Mouse (Mus musculus): ENCODE measurements around the gene Olfr1431. TPM values are rescaled to one million over a fixed set of nuclear protein-coding genes. Genes with fewer than 3 reads are reported as not detected.
"Not testable (repeated sequence)": the region's sequence is repeated elsewhere in the genome, so short reads cannot be mapped to it uniquely, and the experiment has no call there.

The Olfr1431 gene
- polyA plus RNA-seq (2012; rRNA removed): not detected in 2 replicates
- polyA plus RNA-seq (2014; fragmentation: Nextera tagmentation; extraction: Ambion mirVana): not detected in 2 replicates

- Histone ChIP-seq H3K27me3 (ENCODE audit: control insufficient read depth, insufficient read depth, low read length) (no peaks in the 10 kb centered on the region), H3K4me3 (replicated peaks; ENCODE audit: low read length) (no peak within 1 kb of the TSS), H3K36me3 (ENCODE audit: control insufficient read depth, insufficient read depth, low read length) (no peaks in the 10 kb centered on the region), H3K27ac (replicated peaks; ENCODE audit: low read depth, low read length) (no peak within 1 kb of the TSS), H3K4me2 (replicated peaks; ENCODE audit: low read depth, low read length, severe bottlenecking) (no peak within 1 kb of the TSS), H3K9me3 (ENCODE audit: control insufficient read depth, low read length) (no peaks in the 10 kb centered on the region), H3K4me1 (ENCODE audit: control insufficient read depth, insufficient read depth, low read length) (no peaks in the 10 kb centered on the region), H3K9ac (ENCODE audit: low read depth, low read length, severe bottlenecking) (no peak within 1 kb of the TSS)
- TF ChIP-seq POLR2A (IDR thresholded peaks at IDR 0.05; ENCODE audit: borderline replicate concordance, extremely low read depth, insufficient read depth, insufficient read length): no peak
- 76% methylated on average over 1 of the region's 1 CpGs for WGBS
- DNase-seq (ENCODE audit: low spot score) (no peak), ATAC-seq (ENCODE audit: low FRiP score, low read depth) (no peak)
Measured at GRCm38 (mm10) chr19:12200334-12200733, at the start of gene Olfr1431. Olfr1431 (plus strand) TSS chr19:12200634.

DNA sequence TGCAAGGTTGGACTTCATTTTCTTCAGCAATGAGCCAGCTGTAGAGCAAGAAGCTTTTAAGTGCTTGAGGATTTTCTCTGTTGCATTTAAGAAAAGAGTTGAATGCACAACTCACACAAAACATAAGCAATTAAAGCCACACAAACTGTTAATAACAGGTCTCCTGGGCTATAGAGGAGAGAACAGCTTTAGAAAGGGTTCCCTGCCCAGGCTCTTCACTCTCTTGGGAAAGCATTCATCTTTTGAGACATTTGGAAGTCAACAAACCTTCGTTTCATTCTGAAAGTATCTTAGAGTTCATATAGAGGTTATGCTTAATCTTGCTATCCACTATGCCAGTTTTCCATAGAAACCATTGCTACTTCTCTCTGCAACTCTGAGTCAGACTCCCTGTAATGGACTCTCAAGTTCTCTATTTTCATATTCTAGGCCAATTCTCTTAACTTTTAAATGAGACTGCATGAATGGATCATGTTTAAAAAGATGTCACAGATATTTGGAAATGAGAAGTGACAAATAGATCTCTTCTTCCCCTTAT, 30.3 kb upstream of the Olfr1431 start, which contains the start of gene Olfr1555-ps1:
TSS of gene Olfr1555-ps1 (minus strand) at position 51 of the 538 bp plus-strand sequence.
- not testable (repeated sequence) for H3K4me1 ChIP-seq (ENCODE audit: control insufficient read depth, insufficient read depth, low read length); DNase-seq (ENCODE audit: low spot score); H3K4me3 ChIP-seq (replicated peaks; ENCODE audit: low read length); H3K4me2 ChIP-seq (replicated peaks; ENCODE audit: low read depth, low read length, severe bottlenecking); H3K36me3 ChIP-seq (ENCODE audit: control insufficient read depth, insufficient read depth, low read length); ATAC-seq (ENCODE audit: low FRiP score, low read depth); H3K9me3 ChIP-seq (ENCODE audit: control insufficient read depth, low read length); H3K27ac ChIP-seq (replicated peaks; ENCODE audit: low read depth, low read length); H3K9ac ChIP-seq (ENCODE audit: low read depth, low read length, severe bottlenecking); H3K27me3 ChIP-seq (ENCODE audit: control insufficient read depth, insufficient read depth, low read length)
- WGBS: 48% methylated on average over 1 of the region's 1 CpGs

DNA sequence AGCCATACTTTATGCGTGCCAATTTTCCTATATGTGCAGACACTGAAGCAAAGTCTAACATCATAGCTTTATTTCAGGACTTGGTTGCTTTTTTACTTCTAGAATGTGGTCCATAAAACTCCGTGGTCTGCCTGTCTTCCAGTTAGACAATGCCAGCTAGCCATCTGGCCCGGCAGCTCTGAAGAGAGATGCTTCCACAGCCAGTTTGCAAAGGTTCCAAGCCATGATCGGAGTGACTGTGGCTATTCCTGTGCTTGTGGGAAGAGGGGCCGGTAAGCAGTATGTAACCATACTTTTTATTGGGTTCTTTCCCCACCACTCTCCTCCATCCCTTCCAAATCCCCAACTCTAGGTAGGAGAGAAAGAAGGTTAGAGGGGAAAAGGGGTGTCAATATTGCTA, 25.0 kb upstream of the Olfr1431 start:
- not testable (repeated sequence) for H3K9me3 ChIP-seq (ENCODE audit: control insufficient read depth, low read length); H3K36me3 ChIP-seq (ENCODE audit: control insufficient read depth, insufficient read depth, low read length); H3K27ac ChIP-seq (replicated peaks; ENCODE audit: low read depth, low read length); H3K9ac ChIP-seq (ENCODE audit: low read depth, low read length, severe bottlenecking); H3K4me1 ChIP-seq (ENCODE audit: control insufficient read depth, insufficient read depth, low read length); H3K27me3 ChIP-seq (ENCODE audit: control insufficient read depth, insufficient read depth, low read length); H3K4me3 ChIP-seq (replicated peaks; ENCODE audit: low read length); ATAC-seq (ENCODE audit: low FRiP score, low read depth); DNase-seq (ENCODE audit: low spot score); H3K4me2 ChIP-seq (replicated peaks; ENCODE audit: low read depth, low read length, severe bottlenecking)
- 72% methylated on average over 5 of the region's 5 CpGs for WGBS

DNA sequence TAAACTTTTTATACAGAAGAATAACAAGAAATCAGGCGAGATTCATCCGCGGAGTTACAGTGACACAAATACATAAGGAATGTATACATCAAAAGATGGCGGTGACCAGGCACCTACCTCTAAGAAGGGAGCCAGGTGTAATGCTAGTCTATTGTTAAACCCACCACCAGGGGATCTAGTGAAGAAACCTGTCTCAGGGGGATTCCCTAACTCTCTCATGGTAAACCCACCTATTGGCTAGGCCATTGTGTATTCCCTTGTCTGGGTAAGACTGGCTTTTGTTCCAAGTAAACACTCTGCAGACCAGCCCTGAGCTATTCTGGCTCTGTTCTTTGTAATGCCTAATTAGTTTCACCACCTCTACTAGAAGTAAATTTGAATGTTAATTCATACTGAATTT, 1.4 kb upstream of the Olfr1431 start:
- DNase-seq (ENCODE audit: low spot score); H3K4me1 ChIP-seq (ENCODE audit: control insufficient read depth, insufficient read depth, low read length); H3K4me3 ChIP-seq (replicated peaks; ENCODE audit: low read length); H3K4me2 ChIP-seq (replicated peaks; ENCODE audit: low read depth, low read length, severe bottlenecking); H3K27ac ChIP-seq (replicated peaks; ENCODE audit: low read depth, low read length); H3K9me3 ChIP-seq (ENCODE audit: control insufficient read depth, low read length); H3K27me3 ChIP-seq (ENCODE audit: control insufficient read depth, insufficient read depth, low read length); ATAC-seq (ENCODE audit: low FRiP score, low read depth); H3K36me3 ChIP-seq (ENCODE audit: control insufficient read depth, insufficient read depth, low read length); H3K9ac ChIP-seq (ENCODE audit: low read depth, low read length, severe bottlenecking): not testable (repeated sequence)
- WGBS: 83% methylated on average over 4 of the region's 4 CpGs

GRCm38 (mm10) chr19:12232496-12232895, 32.1 kb downstream of the Olfr1431 start, which contains the start of gene Olfr1432:
Olfr1432 (minus strand) TSS chr19:12232596.
- not testable (repeated sequence) for H3K9ac ChIP-seq (ENCODE audit: low read depth, low read length, severe bottlenecking); H3K27ac ChIP-seq (replicated peaks; ENCODE audit: low read depth, low read length); H3K4me1 ChIP-seq (ENCODE audit: control insufficient read depth, insufficient read depth, low read length); H3K27me3 ChIP-seq (ENCODE audit: control insufficient read depth, insufficient read depth, low read length); H3K4me3 ChIP-seq (replicated peaks; ENCODE audit: low read length); H3K9me3 ChIP-seq (ENCODE audit: control insufficient read depth, low read length); DNase-seq (ENCODE audit: low spot score); ATAC-seq (ENCODE audit: low FRiP score, low read depth); H3K36me3 ChIP-seq (ENCODE audit: control insufficient read depth, insufficient read depth, low read length); H3K4me2 ChIP-seq (replicated peaks; ENCODE audit: low read depth, low read length, severe bottlenecking)

- DNase-seq (ENCODE audit: low spot score) (no peak), ATAC-seq (ENCODE audit: low FRiP score, low read depth) (no peak)
- Histone ChIP-seq H3K36me3 (ENCODE audit: control insufficient read depth, insufficient read depth, low read length) (no peaks in the 10 kb centered on the region), H3K4me1 (ENCODE audit: control insufficient read depth, insufficient read depth, low read length) (no peaks in the 10 kb centered on the region), H3K27ac (replicated peaks; ENCODE audit: low read depth, low read length) (no peak within 1 kb of the TSS), H3K9ac (ENCODE audit: low read depth, low read length, severe bottlenecking) (no peak within 1 kb of the TSS), H3K27me3 (ENCODE audit: control insufficient read depth, insufficient read depth, low read length) (no peaks in the 10 kb centered on the region), H3K9me3 (ENCODE audit: control insufficient read depth, low read length) (no peaks in the 10 kb centered on the region), H3K4me3 (replicated peaks; ENCODE audit: low read length) (no peak within 1 kb of the TSS), H3K4me2 (replicated peaks; ENCODE audit: low read depth, low read length, severe bottlenecking) (no peak within 1 kb of the TSS)
- WGBS: 76% methylated on average over 1 of the region's 1 CpGs
- TF ChIP-seq POLR2A (IDR thresholded peaks at IDR 0.05; ENCODE audit: borderline replicate concordance, extremely low read depth, insufficient read depth, insufficient read length): no peak
Measured at GRCm38 (mm10) chr19:12241559-12241958, 41.1 kb downstream of the Olfr1431 start, which contains the start of gene Olfr262. Olfr262 (minus strand) TSS chr19:12241659.
